Mouse (Mus musculus): ENCODE data around the gene Rab6b.

GRCm38 (mm10) chr9:103139481-103139880 lies 27.9 kb downstream of the Rab6b start:
- TF ChIP-seq CTCF (IDR thresholded peaks at IDR 0.05; ENCODE audit: control insufficient read depth, insufficient read depth, insufficient replicate concordance, low read depth, low read length), result no peak
- TF ChIP-seq POLR2A (IDR thresholded peaks at IDR 0.05; ENCODE audit: control insufficient read depth, low read depth, low read length), result no peak
